Mouse (Mus musculus): ENCODE results near the gene Pttg1.

Pttg1 gene

DNA sequence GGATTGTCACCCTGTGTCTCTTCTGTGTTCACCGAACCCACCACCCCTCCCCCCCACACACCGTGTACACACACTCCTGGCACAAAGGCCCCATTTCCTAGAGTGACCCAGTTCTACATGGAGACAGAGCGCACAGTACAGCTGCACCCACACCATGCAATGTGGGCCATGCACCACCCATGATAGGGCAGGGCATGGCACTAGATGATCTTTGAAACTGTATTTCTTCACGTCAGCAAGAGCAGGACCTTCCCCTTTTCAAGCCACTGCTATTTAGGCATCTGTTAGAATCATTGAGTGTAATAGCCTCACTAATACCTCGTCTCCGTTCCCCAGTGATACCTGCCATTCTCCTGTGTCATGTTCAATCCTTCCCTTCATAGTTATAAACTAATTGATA is 51.1 kb downstream of the Pttg1 start:
- DNase-seq (ENCODE audit: low spot score) = no peak

DNA sequence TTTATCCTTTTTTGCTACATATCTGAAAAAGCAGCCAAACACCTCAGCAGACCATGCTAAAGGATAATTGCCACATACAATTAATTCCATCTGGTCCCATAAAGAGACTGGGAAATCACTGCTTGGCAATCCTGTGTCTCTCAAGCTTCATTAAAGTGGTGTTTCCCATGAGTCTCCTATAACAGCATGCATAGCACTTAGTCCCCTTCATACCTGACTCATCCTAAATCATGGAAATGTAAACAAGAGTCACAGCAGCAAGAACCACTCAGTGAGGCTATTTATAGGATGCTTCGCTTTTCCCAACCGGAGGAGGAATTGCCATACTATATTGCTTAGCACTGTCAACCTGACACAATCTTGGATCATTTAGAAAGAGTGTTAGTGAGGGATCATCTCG is 52.7 kb downstream of the Pttg1 start:
- DNase-seq (ENCODE audit: low spot score) = no peak

DNA sequence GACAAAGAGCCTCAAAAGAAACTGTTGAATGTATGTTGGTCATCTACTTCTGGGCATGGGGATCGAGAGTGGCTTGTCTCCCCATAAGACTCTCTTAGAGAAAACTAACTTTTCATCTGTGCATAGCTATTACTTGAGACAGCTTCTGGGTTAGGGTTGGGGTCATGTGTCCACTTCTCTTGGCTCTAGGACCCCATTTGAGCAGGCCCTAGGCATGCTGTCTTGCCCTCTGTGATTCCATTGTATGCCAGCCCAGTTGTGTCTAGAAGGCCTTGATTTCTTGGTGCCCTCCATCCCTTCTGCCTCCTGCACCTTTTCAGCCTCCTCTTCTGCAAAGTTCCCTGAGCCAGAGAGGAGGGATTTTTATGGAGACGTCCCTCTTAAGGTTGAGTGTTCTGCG is 54.2 kb downstream of the Pttg1 start:
- DNase-seq (ENCODE audit: low spot score) = no peak
